Mouse (Mus musculus): Measurements from ENCODE around the gene Pawr. TPM values are rescaled to one million over a fixed set of nuclear protein-coding genes. Genes with fewer than 3 reads are reported as not detected.
A peak's percentile ranks its signal among the peaks of the same experiment; 100 is the strongest.
"Not testable (repeated sequence)": the region's sequence is repeated elsewhere in the genome, so short reads cannot be mapped to it uniquely, and the experiment has no call there.

Pawr gene
- polyA plus RNA-seq, 1 experiment from 2014 or later = 25.3 TPM

DNA sequence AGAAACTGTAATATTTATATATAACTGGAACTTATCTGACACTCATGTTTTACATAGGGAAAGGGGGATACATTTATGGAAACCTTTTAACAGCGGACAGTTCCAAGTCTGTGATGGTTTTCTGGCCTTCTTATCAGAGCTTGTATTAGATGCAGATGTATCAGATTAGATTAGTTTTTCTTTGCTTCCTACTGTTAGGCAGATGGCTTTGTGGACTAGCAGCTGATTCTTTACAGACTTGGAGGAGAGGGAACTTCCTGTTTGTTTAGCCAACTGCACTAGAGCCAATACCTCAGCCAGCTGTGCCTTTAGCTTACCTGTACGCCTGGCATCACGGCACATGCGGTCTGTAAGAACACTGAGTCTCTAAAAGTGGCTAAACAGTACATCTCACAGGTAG lies 8.0 kb downstream of the Pawr start:
- no peak overlapping the region for H3K9ac ChIP-seq (ENCODE audit: low read depth, low read length)
- WGBS = 91% methylated on average over 4 of the region's 4 CpGs
- H3K4me1 ChIP-seq (ENCODE audit: control insufficient read depth, insufficient read depth, low read length) = 0 out of 2 replicates have a peak, but pooled peaks cover 11% of the 10 kb centered on the region
- H3K27ac ChIP-seq (ENCODE audit: low read depth, low read length) = no peak overlapping the region
- no peak overlapping the region for H3K4me2 ChIP-seq (replicated peaks; ENCODE audit: low read depth, low read length)
- no peak for ATAC-seq (ENCODE audit: low FRiP score, low TSS enrichment)
- H3K36me3 ChIP-seq (ENCODE audit: control insufficient read depth, insufficient read depth, low read length) = peaks cover 6% of the 10 kb centered on the region
- H3K9me3 ChIP-seq (ENCODE audit: control insufficient read depth, low read length) = no peaks in the 10 kb centered on the region
- no peaks in the 10 kb centered on the region for H3K27me3 ChIP-seq (ENCODE audit: control insufficient read depth, insufficient read depth, low read length)
- no peak overlapping the region for H3K4me3 ChIP-seq (ENCODE audit: low read length)

DNA sequence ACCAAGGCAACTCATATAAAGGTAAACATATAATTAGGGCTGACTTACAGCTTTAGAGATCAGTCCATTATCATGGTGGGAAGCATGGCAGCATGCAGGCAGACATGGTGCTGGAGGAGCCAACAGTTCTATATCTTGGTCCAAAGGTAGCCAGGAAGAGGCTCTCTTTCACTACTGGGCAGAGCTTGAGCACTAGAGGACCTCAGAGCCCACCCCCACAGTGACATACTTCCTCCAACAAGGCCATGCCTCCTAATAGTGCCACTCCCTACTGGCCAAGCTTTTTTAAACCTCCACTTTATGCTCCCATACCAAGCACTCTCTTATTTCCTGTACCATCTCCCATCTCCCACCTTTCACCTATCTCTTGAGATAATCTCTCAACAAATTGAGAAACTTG lies 11.8 kb downstream of the Pawr start:
- peaks cover 6% of the 10 kb centered on the region for H3K36me3 ChIP-seq (ENCODE audit: control insufficient read depth, insufficient read depth, low read length)
- no peak overlapping the region for H3K4me2 ChIP-seq (replicated peaks; ENCODE audit: low read depth, low read length)
- H3K27me3 ChIP-seq (ENCODE audit: control insufficient read depth, insufficient read depth, low read length) = no peaks in the 10 kb centered on the region
- no peak for ATAC-seq (ENCODE audit: low FRiP score, low TSS enrichment)
- H3K4me3 ChIP-seq (ENCODE audit: low read length) = no peak overlapping the region
- H3K4me1 ChIP-seq (ENCODE audit: control insufficient read depth, insufficient read depth, low read length) = no peaks in the 10 kb centered on the region
- no peak overlapping the region for H3K9ac ChIP-seq (ENCODE audit: low read depth, low read length)
- H3K9me3 ChIP-seq (ENCODE audit: control insufficient read depth, low read length) = no peaks in the 10 kb centered on the region
- H3K27ac ChIP-seq (ENCODE audit: low read depth, low read length) = no peak overlapping the region

DNA sequence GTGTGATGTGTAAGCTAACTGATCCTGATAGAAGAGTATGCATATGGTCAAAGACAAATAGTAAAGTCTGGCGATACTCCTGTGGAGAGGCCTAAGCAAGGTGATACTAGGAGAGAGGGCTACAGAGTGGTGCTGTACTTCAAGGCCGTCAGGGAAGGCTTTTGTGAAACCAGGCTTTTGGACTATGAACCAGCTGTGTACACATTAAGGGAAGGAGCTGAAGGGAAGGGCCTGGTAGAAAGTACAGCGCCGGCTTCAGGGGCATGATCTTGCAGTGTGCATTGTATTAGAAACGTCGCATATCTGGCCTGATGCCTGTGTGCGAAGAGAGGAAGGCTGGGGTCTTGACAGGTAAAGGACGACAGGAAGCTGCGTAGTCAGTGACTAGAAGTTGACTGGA lies 13.2 kb downstream of the Pawr start:
- Histone ChIP-seq H3K4me2 (replicated peaks; ENCODE audit: low read depth, low read length) (no peak overlapping the region), H3K4me3 (ENCODE audit: low read length) (no peak overlapping the region), H3K9me3 (ENCODE audit: control insufficient read depth, low read length) (no peaks in the 10 kb centered on the region), H3K4me1 (ENCODE audit: control insufficient read depth, insufficient read depth, low read length) (peaks cover 7% of the 10 kb centered on the region; the same call in 1 of the 2 replicates), H3K27ac (ENCODE audit: low read depth, low read length) (no peak overlapping the region), H3K36me3 (ENCODE audit: control insufficient read depth, insufficient read depth, low read length) (peaks cover 6% of the 10 kb centered on the region), H3K9ac (ENCODE audit: low read depth, low read length) (no peak overlapping the region), H3K27me3 (ENCODE audit: control insufficient read depth, insufficient read depth, low read length) (no peaks in the 10 kb centered on the region)
- no peak for ATAC-seq (ENCODE audit: low FRiP score, low TSS enrichment)
- WGBS = 92% methylated on average over 9 of the region's 9 CpGs

DNA sequence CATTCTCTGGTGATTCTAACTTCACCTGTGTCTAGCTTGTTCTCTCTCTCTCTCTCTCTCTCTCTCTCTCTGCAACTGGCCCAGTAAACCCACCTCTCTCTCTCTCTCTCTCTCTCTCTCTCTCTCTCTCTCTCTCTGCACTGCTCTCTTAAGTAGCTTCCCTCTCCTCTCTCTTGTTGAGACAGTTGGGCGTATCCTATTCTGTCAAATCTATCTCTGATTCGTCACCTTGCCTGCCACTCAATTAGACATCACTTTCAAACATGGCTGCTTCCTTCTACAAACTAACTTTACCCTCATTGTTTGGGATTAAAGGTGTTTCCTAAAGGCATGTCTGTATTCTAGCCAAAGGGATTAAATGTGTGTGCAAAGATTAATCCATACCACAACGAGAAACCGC lies 14.4 kb downstream of the Pawr start:
- not testable (repeated sequence) for H3K4me3 ChIP-seq (ENCODE audit: low read length); H3K27ac ChIP-seq (ENCODE audit: low read depth, low read length); H3K9me3 ChIP-seq (ENCODE audit: control insufficient read depth, low read length); H3K4me1 ChIP-seq (ENCODE audit: control insufficient read depth, insufficient read depth, low read length); H3K36me3 ChIP-seq (ENCODE audit: control insufficient read depth, insufficient read depth, low read length); H3K4me2 ChIP-seq (replicated peaks; ENCODE audit: low read depth, low read length); H3K27me3 ChIP-seq (ENCODE audit: control insufficient read depth, insufficient read depth, low read length); ATAC-seq (ENCODE audit: low FRiP score, low TSS enrichment); H3K9ac ChIP-seq (ENCODE audit: low read depth, low read length)
- 96% methylated on average over 4 of the region's 4 CpGs for WGBS

DNA sequence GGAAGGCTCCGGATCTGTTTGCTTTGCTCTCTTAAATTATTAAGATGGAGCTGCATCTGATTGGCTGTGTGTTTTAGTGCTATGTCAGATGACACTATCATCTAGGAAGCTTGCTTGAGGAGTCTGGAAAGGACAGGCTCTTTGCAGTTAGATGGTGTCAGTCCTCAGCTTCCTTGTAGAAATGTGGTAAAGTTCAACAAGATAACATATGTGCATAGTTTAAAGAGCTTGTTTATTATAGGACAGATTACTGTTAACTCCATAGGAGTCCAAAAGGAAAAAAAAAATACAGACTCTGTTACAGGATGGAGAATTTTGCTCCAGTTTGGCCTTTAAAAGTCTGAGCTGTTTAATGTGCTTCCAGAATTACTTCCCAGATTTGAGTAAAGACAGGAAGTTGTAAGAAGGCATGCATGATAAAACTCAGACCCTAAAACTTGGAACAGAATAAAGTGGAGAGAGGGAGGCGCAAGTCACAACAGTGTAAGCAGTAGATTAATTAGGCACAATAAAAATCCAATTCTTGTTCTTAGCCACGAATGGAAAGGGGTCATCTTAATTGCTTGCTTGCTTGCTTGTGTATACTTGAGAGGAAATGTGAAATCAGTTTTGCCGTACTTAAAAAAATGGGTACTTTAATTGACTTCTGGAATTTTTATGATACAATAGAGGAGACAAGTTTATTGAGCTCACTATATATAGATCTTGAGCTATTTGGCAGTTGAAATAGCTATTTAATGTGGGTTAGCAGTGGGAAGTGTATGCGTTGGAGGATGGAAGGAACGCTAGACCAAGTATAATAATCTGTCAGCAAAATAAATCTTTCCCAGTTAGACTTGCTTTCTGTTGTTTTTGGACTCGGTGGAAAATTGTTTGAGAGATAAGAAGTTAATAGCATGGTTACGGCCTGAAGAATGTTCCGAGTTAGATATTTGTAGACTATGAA lies 18.5 kb downstream of the Pawr start:
- Histone ChIP-seq H3K4me2 (replicated peaks; ENCODE audit: low read depth, low read length) (no peak overlapping the region), H3K27me3 (ENCODE audit: control insufficient read depth, insufficient read depth, low read length) (no peaks in the 10 kb centered on the region), H3K4me3 (ENCODE audit: low read length) (no peak overlapping the region), H3K9ac (ENCODE audit: low read depth, low read length) (no peak overlapping the region), H3K27ac (ENCODE audit: low read depth, low read length) (peak overlapping the region; percentile 78), H3K4me1 (ENCODE audit: control insufficient read depth, insufficient read depth, low read length) (peaks cover 7% of the 10 kb centered on the region), H3K36me3 (ENCODE audit: control insufficient read depth, insufficient read depth, low read length) (no peaks in the 10 kb centered on the region), H3K9me3 (ENCODE audit: control insufficient read depth, low read length) (no peaks in the 10 kb centered on the region)
- peak; percentile 90 for ATAC-seq (ENCODE audit: low FRiP score, low TSS enrichment)
- 36% methylated on average over 9 of the region's 9 CpGs for WGBS

DNA sequence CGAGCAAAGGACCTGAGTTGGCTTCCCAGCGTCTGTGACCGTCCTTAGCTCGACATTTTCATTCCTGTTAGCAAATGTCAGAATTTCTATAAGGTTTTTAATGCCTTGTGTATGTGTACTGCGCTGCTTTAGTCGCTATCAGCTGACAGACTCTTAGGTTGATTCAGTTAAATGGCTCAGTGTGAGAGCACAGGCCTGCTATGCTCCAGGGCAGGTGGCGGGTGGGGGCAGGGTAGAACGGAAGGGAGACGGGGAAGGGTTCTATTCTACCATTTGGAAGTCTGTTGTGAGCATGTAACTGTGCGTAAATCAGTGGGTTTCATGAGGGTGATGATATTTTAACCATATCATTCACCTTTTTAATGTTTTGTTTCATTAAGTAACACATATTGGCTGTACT lies 21.0 kb downstream of the Pawr start:
- Histone ChIP-seq H3K9me3 (ENCODE audit: control insufficient read depth, low read length) (no peaks in the 10 kb centered on the region), H3K27ac (ENCODE audit: low read depth, low read length) (no peak overlapping the region)
- WGBS = 87% methylated on average over 10 of the region's 10 CpGs

DNA sequence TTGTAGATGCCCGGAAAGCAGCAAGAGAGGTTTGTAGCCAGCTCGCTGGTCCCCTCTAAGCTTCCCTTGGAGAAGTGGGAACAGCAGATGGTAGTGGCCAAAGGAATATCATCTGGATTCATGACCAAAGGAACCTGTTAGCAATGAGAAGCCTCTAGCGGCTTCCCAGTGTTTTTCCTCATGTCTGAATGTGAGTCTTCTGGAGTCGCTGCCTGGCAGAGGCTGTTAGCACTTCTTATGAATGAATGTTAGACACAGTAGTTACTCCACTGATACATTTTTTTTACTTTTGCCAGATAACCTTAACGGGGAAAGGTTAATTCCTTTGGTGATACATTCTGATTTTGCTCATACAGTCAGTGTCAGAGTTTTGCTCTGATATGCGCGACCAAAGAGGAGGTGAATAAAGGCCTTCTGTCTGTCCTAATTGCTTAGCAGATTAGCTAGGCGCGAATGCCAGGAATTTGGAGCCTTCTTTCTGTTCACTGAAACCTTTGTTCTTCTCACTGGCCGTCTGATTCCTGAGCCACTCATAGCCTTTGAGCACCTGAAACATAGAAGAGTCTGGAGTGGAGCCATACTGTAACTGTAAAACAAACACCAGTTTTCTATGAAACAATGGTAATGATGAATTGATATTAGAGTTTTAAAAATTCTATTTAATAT lies 22.9 kb downstream of the Pawr start:
- no peak overlapping the region for H3K4me2 ChIP-seq (replicated peaks; ENCODE audit: low read depth, low read length)
- ATAC-seq (ENCODE audit: low FRiP score, low TSS enrichment) = no peak
- 54% methylated on average over 10 of the region's 10 CpGs for WGBS
- no peak overlapping the region for H3K9ac ChIP-seq (ENCODE audit: low read depth, low read length)
- H3K36me3 ChIP-seq (ENCODE audit: control insufficient read depth, insufficient read depth, low read length) = peaks cover 6% of the 10 kb centered on the region; the same call in 1 of the 2 replicates
- H3K4me1 ChIP-seq (ENCODE audit: control insufficient read depth, insufficient read depth, low read length) = no peaks in the 10 kb centered on the region; the same call in 1 of the 2 replicates
- H3K27me3 ChIP-seq (ENCODE audit: control insufficient read depth, insufficient read depth, low read length) = no peaks in the 10 kb centered on the region
- H3K9me3 ChIP-seq (ENCODE audit: control insufficient read depth, low read length) = 0 out of 2 replicates have a peak, but pooled peaks cover 2% of the 10 kb centered on the region
- no peak overlapping the region for H3K4me3 ChIP-seq (ENCODE audit: low read length)
- H3K27ac ChIP-seq (ENCODE audit: low read depth, low read length) = no peak overlapping the region

More for the DNA sequence above, 21.0 kb downstream of the Pawr start:
- no peak for ATAC-seq (ENCODE audit: low FRiP score, low TSS enrichment)
- no peak overlapping the region for H3K4me3 ChIP-seq (ENCODE audit: low read length)
- no peaks in the 10 kb centered on the region for H3K27me3 ChIP-seq (ENCODE audit: control insufficient read depth, insufficient read depth, low read length)
- no peak overlapping the region for H3K4me2 ChIP-seq (replicated peaks; ENCODE audit: low read depth, low read length)
- peaks cover 7% of the 10 kb centered on the region for H3K4me1 ChIP-seq (ENCODE audit: control insufficient read depth, insufficient read depth, low read length)
- H3K36me3 ChIP-seq (ENCODE audit: control insufficient read depth, insufficient read depth, low read length) = peaks cover 6% of the 10 kb centered on the region; the same call in 1 of the 2 replicates
- H3K9ac ChIP-seq (ENCODE audit: low read depth, low read length) = no peak overlapping the region

DNA sequence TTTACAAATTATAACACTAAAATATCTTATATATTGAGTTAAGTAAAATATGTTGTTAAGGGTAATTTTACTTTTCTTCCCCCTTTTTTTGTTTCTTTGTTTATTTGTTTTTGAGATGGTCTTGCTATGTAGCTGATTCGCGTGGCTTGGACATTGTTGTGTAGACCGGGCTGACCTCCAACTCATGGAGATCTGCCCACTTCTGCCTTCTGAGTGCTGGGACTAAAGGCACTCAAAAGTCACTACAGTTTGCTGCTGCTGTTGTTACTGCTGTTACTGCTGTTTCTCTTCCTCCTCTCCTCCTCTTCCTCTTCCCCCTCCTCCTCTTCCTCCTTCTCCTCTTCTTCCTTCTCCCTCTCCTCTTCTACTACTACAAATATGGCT lies 23.5 kb downstream of the Pawr start:
- ATAC-seq (ENCODE audit: low FRiP score, low TSS enrichment) = no peak
- 91% methylated on average over 3 of the region's 3 CpGs for WGBS

More for the DNA sequence above, 23.5 kb downstream of the Pawr start:
- Histone ChIP-seq H3K4me1 (ENCODE audit: control insufficient read depth, insufficient read depth, low read length) (no peaks in the 10 kb centered on the region; the same call in 1 of the 2 replicates), H3K27ac (ENCODE audit: low read depth, low read length) (no peak overlapping the region), H3K4me2 (replicated peaks; ENCODE audit: low read depth, low read length) (no peak overlapping the region), H3K36me3 (ENCODE audit: control insufficient read depth, insufficient read depth, low read length) (peaks cover 6% of the 10 kb centered on the region; the same call in 1 of the 2 replicates), H3K9ac (ENCODE audit: low read depth, low read length) (no peak overlapping the region), H3K9me3 (ENCODE audit: control insufficient read depth, low read length) (0 out of 2 replicates have a peak, but pooled peaks cover 2% of the 10 kb centered on the region), H3K27me3 (ENCODE audit: control insufficient read depth, insufficient read depth, low read length) (no peaks in the 10 kb centered on the region), H3K4me3 (ENCODE audit: low read length) (no peak overlapping the region)

Measured in kidney, embryonic 14.5 days (tissue).